Mouse (Mus musculus): ENCODE measurements around the gene Foxn1. TPM values are rescaled to one million over a fixed set of nuclear protein-coding genes. Genes with fewer than 3 reads are reported as not detected.

Foxn1 gene
- polyA plus RNA-seq (2012; rRNA removed), result 0.03 TPM in 1 of 2 replicates, not detected in the other

GRCm38 (mm10) chr11:78386508-78387043 is at the start of gene Foxn1:
TSS of gene Foxn1 (minus strand) at chr11:78386558.

GRCm38 (mm10) chr11:78422055-78422819 is 35.9 kb upstream of the Foxn1 start, which contains the start of gene Slc13a2:
TSS of gene Slc13a2 (minus strand) at chr11:78422217.

GRCm38 (mm10) chr11:78343381-78344327 is 42.7 kb downstream of the Foxn1 start, which contains the start of gene Unc119:
TSS of gene Unc119 (plus strand) at chr11:78343482.

GRCm38 (mm10) chr11:78327634-78328511 is 58.5 kb downstream of the Foxn1 start, which contains the start of gene Pigs:
TSS of gene Pigs (plus strand) at chr11:78328415.

GRCm38 (mm10) chr11:78322860-78323259 is 63.5 kb downstream of the Foxn1 start, which contains the start of gene Aldoc:
TSS of gene Aldoc (plus strand) at chr11:78322968.

Other genes with a start within 250 kb of the Foxn1 start
- 193 and 206 TPM in 2 replicates for gene Traf4, start 221.0 kb downstream of the Foxn1 start, polyA plus RNA-seq (2012; rRNA removed)
- 12.9 and 16.0 TPM in 2 replicates for gene Nek8, start 209.9 kb downstream of the Foxn1 start, polyA plus RNA-seq (2012; rRNA removed)
- 15.7 and 24.4 TPM in 2 replicates for gene Tlcd1, start 209.8 kb downstream of the Foxn1 start, polyA plus RNA-seq (2012; rRNA removed)
- gene Rpl23a, start 203.0 kb downstream of the Foxn1 start, polyA plus RNA-seq (2012; rRNA removed), result 2,641 and 2,838 TPM in 2 replicates
- 72.6 and 93.5 TPM in 2 replicates for gene Rab34, start 198.1 kb downstream of the Foxn1 start, polyA plus RNA-seq (2012; rRNA removed)
- 1.4 and 2.0 TPM in 2 replicates for gene Proca1, start 193.2 kb downstream of the Foxn1 start, polyA plus RNA-seq (2012; rRNA removed)
- gene Sdf2, start 140.8 kb downstream of the Foxn1 start, polyA plus RNA-seq (2012; rRNA removed), result 119 and 127 TPM in 2 replicates
- gene Supt6, start 140.6 kb downstream of the Foxn1 start, polyA plus RNA-seq (2012; rRNA removed), result 26.4 and 31.0 TPM in 2 replicates
- gene 2610507B11Rik, start 124.8 kb downstream of the Foxn1 start, polyA plus RNA-seq (2012; rRNA removed), result 60.3 and 62.0 TPM in 2 replicates
- gene BC030499, start 95.7 kb downstream of the Foxn1 start, polyA plus RNA-seq (2012; rRNA removed), result 0.63 and 0.88 TPM in 2 replicates
- 37.0 and 49.5 TPM in 2 replicates for gene Spag5, start 85.0 kb downstream of the Foxn1 start, polyA plus RNA-seq (2012; rRNA removed)
- 106 and 132 TPM in 2 replicates for gene Aldoc, start 63.6 kb downstream of the Foxn1 start, polyA plus RNA-seq (2012; rRNA removed)
- gene Pigs, start 58.1 kb downstream of the Foxn1 start, polyA plus RNA-seq (2012; rRNA removed), result 60.2 and 69.7 TPM in 2 replicates
- 144 and 155 TPM in 2 replicates for gene Unc119, start 43.1 kb downstream of the Foxn1 start, polyA plus RNA-seq (2012; rRNA removed)
- 0.04 TPM in 1 of 2 replicates, not detected in the other for gene Slc13a2, start 35.7 kb upstream of the Foxn1 start, polyA plus RNA-seq (2012; rRNA removed)
- 10.6 and 11.7 TPM in 2 replicates for gene Slc46a1, start 79.1 kb upstream of the Foxn1 start, polyA plus RNA-seq (2012; rRNA removed)
- 35.2 and 38.7 TPM in 2 replicates for gene Sarm1, start 111.2 kb upstream of the Foxn1 start, polyA plus RNA-seq (2012; rRNA removed)
- gene Vtn, start 112.5 kb upstream of the Foxn1 start, polyA plus RNA-seq (2012; rRNA removed), result 84.3 and 85.8 TPM in 2 replicates
- 0.23 and 0.37 TPM in 2 replicates for gene Sebox, start 116.9 kb upstream of the Foxn1 start, polyA plus RNA-seq (2012; rRNA removed)
- gene Tmem199, start 125.6 kb upstream of the Foxn1 start, polyA plus RNA-seq (2012; rRNA removed), result 70.0 and 74.8 TPM in 2 replicates
- 113 and 120 TPM in 2 replicates for gene Poldip2, start 125.6 kb upstream of the Foxn1 start, polyA plus RNA-seq (2012; rRNA removed)
- gene Tnfaip1, start 149.8 kb upstream of the Foxn1 start, polyA plus RNA-seq (2012; rRNA removed), result 51.0 and 52.7 TPM in 2 replicates
- gene Ift20, start 149.8 kb upstream of the Foxn1 start, polyA plus RNA-seq (2012; rRNA removed), result 84.4 and 94.8 TPM in 2 replicates
- 20.2 and 23.6 TPM in 2 replicates for gene Tmem97, start 164.2 kb upstream of the Foxn1 start, polyA plus RNA-seq (2012; rRNA removed)